Mouse (Mus musculus) kidney, postnatal 0 days (tissue): ENCODE results near the gene Clip3. TPM values are rescaled to one million over a fixed set of nuclear protein-coding genes. Genes with fewer than 3 reads are reported as not detected.

Source experiments
- ATAC-seq: fragments of 200-750 bp; cut with Nextera tagmentation; replicated peaks from 2 replicates; pipeline ENCODE4 v1.8.0; 2017; ENCODE audit warnings: low read depth, moderate number of reproducible peaks, moderate TSS enrichment, moderate library complexity; ENCODE audit not compliant: low FRiP score
- DNase-seq: peaks from one replicate; pipeline ENCODE4 v3.0.0-alpha.2; 2016; ENCODE audit warnings: low spot score
- H3K27ac ChIP-seq: fragments of 300-500 bp; sonication (generic); 2 replicates; pipeline ENCODE4 v1.5.1; 2014; ENCODE audit warnings: mild to moderate bottlenecking
- H3K27me3 ChIP-seq: fragments of 300-500 bp; sonication (generic); 2 replicates; pipeline ENCODE4 v1.6.1; 2014; ENCODE audit warnings: low read length, mixed read lengths; ENCODE audit not compliant: insufficient read depth
- H3K36me3 ChIP-seq: fragments of 300-500 bp; sonication (generic); 2 replicates; pipeline ENCODE4 v1.6.1; 2014; ENCODE audit warnings: low read length, mixed read lengths; ENCODE audit not compliant: insufficient read depth
- H3K4me1 ChIP-seq: fragments of 300-500 bp; sonication (generic); replicated peaks from 2 replicates; pipeline ENCODE4 v1.6.1; 2014; ENCODE audit warnings: antibody characterized with exemption, low read length, mixed read lengths; ENCODE audit not compliant: insufficient read depth
- H3K4me2 ChIP-seq: fragments of 300-500 bp; sonication (generic); 2 replicates; pipeline ENCODE4 v1.6.1; 2014; ENCODE audit warnings: mild to moderate bottlenecking, low read length, moderate library complexity, mixed read lengths
- H3K4me3 ChIP-seq: fragments of 300-500 bp; sonication (generic); replicated peaks from 2 replicates; pipeline ENCODE4 v1.5.1; 2014; ENCODE audit warnings: low read depth, low read length
- H3K9ac ChIP-seq: fragments of 300-500 bp; sonication (generic); 2 replicates; pipeline ENCODE4 v1.6.1; 2014; ENCODE audit warnings: low read depth, low read length
- H3K9me3 ChIP-seq: fragments of 300-500 bp; sonication (generic); replicated peaks from 2 replicates; pipeline ENCODE4 v1.6.1; 2016; ENCODE audit warnings: low read length, inconsistent platforms, mixed read lengths
- CTCF ChIP-seq: IDR thresholded peaks from 2 replicates; pipeline ENCODE4 v1.5.1; 2016; ENCODE audit warnings: antibody characterized with exemption, low read depth, mild to moderate bottlenecking, moderate library complexity
- WGBS: fragments of 180-500 bp; shearing (Covaris S2); extraction: QIAGEN DNeasy Blood & Tissue Kit; methylation state at CpG from one replicate; pipeline ENCODE4 v1.1.7; 2014; 5-methylcytosine and 5-hydroxymethylcytosine counted together
- polyA plus RNA-seq: library from polyadenylated mRNA; unstranded; fragments of >200 nt; fragmentation: Nextera tagmentation; extraction: Ambion mirVana; gene quantifications from 2 replicates; pipeline ENCODE4 v1.2.1, GENCODE M21; 2015

The Clip3 gene
- polyA plus RNA-seq, 1 experiment from 2014 or later, result 22.7 TPM

DNA sequence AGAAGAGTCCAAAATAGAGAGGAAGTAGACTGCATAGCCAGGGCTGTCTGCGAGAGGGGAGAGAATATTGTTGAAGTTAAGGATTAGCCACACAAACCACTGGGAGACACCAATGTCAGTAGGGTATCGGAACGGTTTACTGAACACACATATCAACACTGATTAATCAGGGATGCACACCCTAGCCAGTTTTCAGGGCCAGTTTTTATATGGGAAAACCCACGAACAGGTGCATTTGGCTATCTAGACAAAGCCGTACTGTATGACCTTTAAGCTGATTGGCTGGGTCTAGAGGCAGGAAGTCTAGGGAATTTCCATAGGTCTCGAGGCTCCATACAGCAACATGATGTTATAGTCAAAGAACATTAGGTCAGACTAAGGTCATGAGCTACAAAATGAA lies 31.3 kb downstream of the Clip3 start:
- no peaks in the 10 kb centered on the region for H3K36me3 ChIP-seq
- ATAC-seq (no peak), DNase-seq (no peak)
- no peak for TF ChIP-seq CTCF
- H3K4me1 ChIP-seq, result peaks cover 5% of the 10 kb centered on the region; the same call in 1 of the 2 replicates
- peak overlapping the region; percentile 51 for H3K9ac ChIP-seq
- peak overlapping the region; percentile 91 for H3K27ac ChIP-seq
- no peaks in the 10 kb centered on the region for H3K9me3 ChIP-seq
- no peaks in the 10 kb centered on the region for H3K27me3 ChIP-seq
- peak overlapping the region; percentile 70 for H3K4me3 ChIP-seq
- 25% methylated on average over 6 of the region's 6 CpGs for WGBS
- peak overlapping the region; percentile 91 for H3K4me2 ChIP-seq

DNA sequence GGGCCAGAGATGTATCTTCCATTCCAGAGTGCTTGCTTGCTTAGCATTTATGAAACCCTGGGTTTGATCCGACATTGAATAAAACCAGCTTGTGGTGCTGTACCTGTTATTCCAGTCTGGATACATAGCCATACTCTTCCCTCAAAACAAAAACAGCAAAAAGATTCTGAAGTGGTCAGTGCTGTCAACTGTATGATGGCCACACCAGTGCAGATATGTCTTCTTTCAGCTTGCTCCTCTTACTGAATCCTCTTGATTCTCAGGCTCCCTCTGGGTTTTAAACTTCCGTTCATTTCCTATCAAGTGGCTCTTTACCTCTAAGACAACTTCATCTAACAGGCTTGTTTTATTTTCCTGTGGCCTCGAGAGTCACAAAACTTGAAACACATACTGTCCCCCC lies 32.3 kb downstream of the Clip3 start, which contains the start of gene Sdhaf1:
Gene Sdhaf1, minus strand, starts transcription at position 101 of the 400 bp plus-strand sequence.
- H3K36me3 ChIP-seq, result no peaks in the 10 kb centered on the region
- no peaks in the 10 kb centered on the region for H3K9me3 ChIP-seq
- peak within 1 kb of the TSS; percentile 51 for H3K9ac ChIP-seq
- peak within 1 kb of the TSS; percentile 91 for H3K27ac ChIP-seq
- DNase-seq (no peak), ATAC-seq (no peak)
- H3K4me1 ChIP-seq, result peaks cover 5% of the 10 kb centered on the region; the same call in 1 of the 2 replicates
- TF ChIP-seq CTCF, result no peak
- peak within 1 kb of the TSS; percentile 70 for H3K4me3 ChIP-seq
- H3K4me2 ChIP-seq, result peak within 1 kb of the TSS; percentile 91
- H3K27me3 ChIP-seq, result no peaks in the 10 kb centered on the region
- 82% methylated on average over 3 of the region's 3 CpGs for WGBS

- Histone ChIP-seq H3K36me3 (no peaks in the 10 kb centered on the region), H3K4me1 (peaks cover 5% of the 10 kb centered on the region; the same call in 1 of the 2 replicates), H3K4me2 (no peak overlapping the region), H3K9me3 (no peaks in the 10 kb centered on the region), H3K27ac (no peak overlapping the region), H3K9ac (no peak overlapping the region), H3K27me3 (no peaks in the 10 kb centered on the region), H3K4me3 (no peak overlapping the region)
- WGBS, result 84% methylated on average over 5 of the region's 5 CpGs
- ATAC-seq, result no peak
- no peak for DNase-seq
- no peak for TF ChIP-seq CTCF
These were observed 32.9 kb downstream of the Clip3 start for GRCm38 (mm10) chr7:30324300-30324944.

DNA sequence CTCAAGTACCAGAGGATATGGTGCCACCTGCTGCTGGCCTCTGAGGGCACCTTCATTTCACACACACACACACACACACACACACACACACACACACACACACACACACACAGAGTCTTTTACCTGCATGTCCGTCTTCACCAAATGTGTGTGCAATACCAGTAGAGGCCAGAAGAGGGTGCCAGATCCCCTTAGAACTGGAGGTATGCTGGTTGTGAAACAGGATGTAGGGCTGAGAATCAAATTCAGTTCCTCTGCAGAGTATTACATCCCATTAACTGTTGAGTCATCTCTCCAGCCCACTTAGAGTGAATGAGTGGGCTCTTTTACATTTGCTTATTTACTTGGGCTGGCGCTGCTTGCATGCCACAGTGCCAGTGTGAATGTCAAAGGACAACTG lies 33.8 kb downstream of the Clip3 start:
- peak; percentile 35 for DNase-seq

GRCm38 (mm10) chr7:30326427-30326826 lies 34.9 kb downstream of the Clip3 start:
- Histone ChIP-seq H3K9me3 (no peaks in the 10 kb centered on the region), H3K27me3 (no peaks in the 10 kb centered on the region), H3K4me1 (peaks cover 5% of the 10 kb centered on the region; the same call in 1 of the 2 replicates), H3K4me3 (no peak overlapping the region), H3K36me3 (no peaks in the 10 kb centered on the region), H3K9ac (no peak overlapping the region), H3K27ac (no peak overlapping the region), H3K4me2 (no peak overlapping the region)
- TF ChIP-seq CTCF, result no peak
- DNase-seq (no peak), ATAC-seq (no peak)

More for the DNA sequence above, 33.8 kb downstream of the Clip3 start:
- no peak overlapping the region for H3K9ac ChIP-seq
- TF ChIP-seq CTCF, result peak; percentile 75
- WGBS, result 57% methylated on average over 2 of the region's 2 CpGs
- H3K9me3 ChIP-seq, result no peaks in the 10 kb centered on the region
- H3K4me2 ChIP-seq, result no peak overlapping the region
- H3K27ac ChIP-seq, result no peak overlapping the region
- no peaks in the 10 kb centered on the region for H3K27me3 ChIP-seq
- no peaks in the 10 kb centered on the region for H3K36me3 ChIP-seq
- H3K4me3 ChIP-seq, result no peak overlapping the region
- H3K4me1 ChIP-seq, result peaks cover 5% of the 10 kb centered on the region; the same call in 1 of the 2 replicates
- no peak for ATAC-seq

DNA sequence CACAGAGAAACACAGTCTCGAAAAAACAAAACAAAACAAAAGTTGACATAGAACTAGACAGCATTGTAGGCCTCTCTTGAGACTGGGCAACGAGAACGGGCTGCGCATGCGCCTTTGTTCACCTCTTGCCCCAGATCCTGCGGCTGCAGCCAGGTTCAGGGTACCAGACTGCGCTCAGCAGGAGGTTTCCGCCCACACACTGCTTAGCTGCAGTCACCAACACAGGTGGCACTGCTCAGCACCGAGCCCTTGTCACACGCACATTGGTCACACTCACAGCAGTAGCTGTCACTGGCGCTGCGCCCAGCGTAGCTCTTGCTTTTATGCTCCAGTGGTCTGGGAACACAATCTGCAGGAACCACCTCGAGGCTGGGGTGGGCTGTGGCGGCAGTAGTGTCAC lies 35.6 kb downstream of the Clip3 start:
- Histone ChIP-seq H3K27ac (peak overlapping the region; percentile 31; the same call in 1 of the 2 replicates), H3K4me3 (no peak overlapping the region), H3K36me3 (no peaks in the 10 kb centered on the region), H3K27me3 (no peaks in the 10 kb centered on the region), H3K4me1 (peaks cover 5% of the 10 kb centered on the region; the same call in 1 of the 2 replicates), H3K4me2 (no peak overlapping the region), H3K9ac (no peak overlapping the region), H3K9me3 (no peaks in the 10 kb centered on the region)
- ATAC-seq, result peak; percentile 59
- DNase-seq, result peak; percentile 77
- WGBS, result 27% methylated on average over 15 of the region's 15 CpGs
- no peak for TF ChIP-seq CTCF
